Mouse (Mus musculus) yolk sac, embryonic 10.5 days (tissue): ENCODE data around the gene Adam19.
A peak's percentile ranks its signal among the peaks of the same experiment; 100 is the strongest.
"Not testable (repeated sequence)": the region's sequence is repeated elsewhere in the genome, so short reads cannot be mapped to it uniquely, and the experiment has no call there.

Experiments
- DNase-seq: peaks from one replicate; pipeline ENCODE4 v3.0.0-alpha.2; 2017; ENCODE audit warnings: low spot score

Adam19 gene

GRCm38 (mm10) chr11:46055896-46056769 lies at the start of gene Adam19:
Gene Adam19 (plus strand): TSS chr11:46055992.
- peak; percentile 84 for DNase-seq

GRCm38 (mm10) chr11:46016061-46016460 lies 39.7 kb upstream of the Adam19 start:
- peak; percentile 59 for DNase-seq

GRCm38 (mm10) chr11:46020246-46020645 lies 35.5 kb upstream of the Adam19 start:
- DNase-seq, result no peak

GRCm38 (mm10) chr11:46021850-46022249 lies 33.9 kb upstream of the Adam19 start:
- no peak for DNase-seq

- DNase-seq, result no peak
These were observed 32.8 kb upstream of the Adam19 start for GRCm38 (mm10) chr11:46022983-46023382.

DNA sequence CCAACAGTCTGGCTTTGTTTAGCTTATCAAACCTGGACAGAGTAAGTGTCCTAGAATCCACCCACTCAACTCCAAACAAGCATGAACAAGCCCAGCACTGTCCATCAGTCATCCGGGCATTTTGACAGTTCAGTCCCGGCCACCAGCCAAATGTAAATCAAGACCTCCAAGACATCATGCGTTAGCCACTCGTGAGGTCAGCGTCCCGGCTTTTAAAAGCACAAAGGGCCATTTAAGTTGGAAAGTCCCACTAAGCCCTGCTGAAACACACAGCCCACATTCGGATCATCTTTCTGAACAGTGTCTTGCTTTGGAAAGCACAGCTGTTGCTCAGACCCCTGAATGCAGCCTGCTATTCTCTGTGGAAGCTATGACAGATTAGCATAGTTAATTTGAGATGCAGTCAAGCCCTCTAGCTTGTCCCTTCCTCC lies 29.8 kb upstream of the Adam19 start:
- DNase-seq, result no peak

DNA sequence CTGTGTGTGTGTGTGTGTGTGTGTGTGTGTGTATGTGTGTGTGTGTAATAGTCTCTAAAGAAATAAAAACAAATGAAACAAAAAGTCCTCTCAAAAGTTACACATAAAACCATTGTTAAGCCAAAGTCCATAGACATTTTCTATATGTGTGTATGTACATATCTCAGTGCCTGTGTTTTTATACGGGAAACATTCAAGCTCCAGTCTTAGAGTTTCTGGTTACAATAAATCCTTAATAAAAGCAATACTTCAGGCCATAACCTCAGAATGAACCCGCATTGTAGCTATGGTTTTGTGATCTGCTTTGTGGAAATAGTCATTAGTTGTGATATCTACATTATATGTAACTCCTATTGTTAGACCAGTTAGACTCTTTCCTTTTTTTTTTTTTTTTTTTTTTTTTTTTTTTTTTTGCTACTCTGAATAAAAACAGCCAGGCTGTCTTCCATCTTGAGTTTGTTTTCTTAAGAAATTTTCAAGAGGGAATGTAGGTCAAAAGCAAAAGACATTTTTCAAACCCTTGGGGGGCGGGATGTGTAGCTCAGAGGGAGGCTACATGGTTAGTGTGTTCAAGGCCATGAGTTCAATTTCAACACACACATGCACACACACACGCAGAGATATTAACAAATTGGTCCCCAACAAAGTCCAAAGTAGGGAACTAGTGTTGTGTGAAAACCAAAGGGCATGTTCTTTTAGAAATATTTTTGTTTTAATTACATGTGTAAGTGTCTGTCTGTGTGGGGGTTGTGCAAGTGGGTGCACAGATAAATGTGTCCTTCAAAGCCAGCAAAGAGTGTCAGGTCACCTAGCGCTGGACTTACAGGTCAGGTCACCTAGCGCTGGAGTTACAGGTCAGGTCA lies 27.6 kb upstream of the Adam19 start:
- no peak for DNase-seq

- DNase-seq, result no peak
These were observed 26.3 kb upstream of the Adam19 start for GRCm38 (mm10) chr11:46029485-46029884.

DNA sequence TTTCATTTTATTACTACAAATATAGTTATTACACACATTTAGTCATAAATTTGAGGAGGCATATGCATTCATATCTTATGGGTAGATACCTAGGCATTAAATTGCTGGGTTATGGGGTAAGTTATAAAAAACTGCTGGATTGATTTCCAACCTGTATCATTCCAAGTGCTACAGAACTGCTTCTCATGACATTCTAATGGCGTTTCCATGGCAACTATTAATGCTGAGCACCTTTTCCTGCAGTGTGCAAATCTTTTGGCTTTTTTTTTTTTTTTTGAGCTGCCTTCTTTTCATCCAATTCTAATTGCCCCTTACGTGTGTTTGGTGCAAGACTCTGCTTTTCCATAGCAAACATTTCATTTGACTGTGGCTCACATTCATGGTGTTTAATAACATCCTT lies 25.8 kb upstream of the Adam19 start:
- DNase-seq, result no peak

GRCm38 (mm10) chr11:46031470-46031869 lies 24.3 kb upstream of the Adam19 start:
- DNase-seq, result no peak

DNA sequence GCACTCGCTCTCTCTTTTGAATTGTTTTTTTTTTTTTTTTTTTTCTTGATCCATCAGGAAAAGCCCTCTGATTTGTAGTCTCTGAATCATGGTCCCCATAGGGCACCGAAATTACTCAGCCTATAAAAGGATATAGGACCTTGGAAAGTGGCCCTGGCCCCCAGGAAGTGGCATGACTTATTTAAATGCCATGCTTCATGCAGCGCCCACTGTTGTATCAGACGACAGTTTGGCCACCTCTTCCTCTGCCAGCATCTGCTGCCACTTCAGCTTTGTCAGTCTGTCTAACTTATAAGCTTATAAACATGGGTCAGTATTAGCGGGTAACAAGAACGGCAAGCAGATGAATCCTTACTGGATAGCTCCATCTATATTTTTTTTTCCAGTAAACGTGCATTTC lies 22.8 kb upstream of the Adam19 start:
- no peak for DNase-seq

DNA sequence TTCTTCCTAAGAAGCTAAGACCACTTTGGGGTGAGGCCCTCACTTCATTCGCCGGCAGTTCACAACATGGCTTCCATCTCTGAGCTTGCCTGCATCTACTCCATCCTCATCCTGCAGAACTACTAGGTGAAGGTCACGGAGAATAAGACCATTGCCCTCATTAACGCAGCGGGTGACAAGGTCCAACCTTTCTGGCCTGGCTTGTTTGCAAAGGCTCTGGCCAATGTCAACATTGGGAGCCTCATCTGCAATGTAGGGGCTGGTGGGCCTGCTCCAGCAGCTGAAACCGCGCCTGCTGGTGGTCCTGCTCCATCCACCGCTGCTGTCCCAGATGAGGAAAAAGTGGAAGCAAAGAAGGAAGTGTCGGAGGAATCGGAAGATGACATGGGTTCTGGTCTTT lies 19.4 kb upstream of the Adam19 start:
- no peak for DNase-seq

DNA sequence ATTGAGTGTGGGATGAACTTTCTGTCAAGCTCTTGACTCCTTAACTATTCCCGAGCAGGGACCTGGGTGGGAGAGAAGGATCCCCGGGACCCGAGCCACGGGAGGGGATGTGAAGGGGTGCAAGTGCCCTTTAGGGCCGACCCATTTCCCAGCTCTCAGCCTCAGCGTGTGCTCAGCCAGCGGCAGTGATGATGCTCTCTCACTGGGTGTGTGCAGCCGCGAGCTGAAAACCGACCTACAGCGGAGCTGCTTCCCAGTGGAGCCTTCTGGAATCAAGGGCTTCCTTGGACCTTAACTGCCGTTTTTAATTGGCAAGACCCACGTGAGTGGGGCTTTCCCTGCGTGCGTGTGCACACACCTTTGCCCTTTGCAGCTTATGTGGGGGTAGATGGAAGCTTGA lies 16.9 kb upstream of the Adam19 start:
- no peak for DNase-seq

DNA sequence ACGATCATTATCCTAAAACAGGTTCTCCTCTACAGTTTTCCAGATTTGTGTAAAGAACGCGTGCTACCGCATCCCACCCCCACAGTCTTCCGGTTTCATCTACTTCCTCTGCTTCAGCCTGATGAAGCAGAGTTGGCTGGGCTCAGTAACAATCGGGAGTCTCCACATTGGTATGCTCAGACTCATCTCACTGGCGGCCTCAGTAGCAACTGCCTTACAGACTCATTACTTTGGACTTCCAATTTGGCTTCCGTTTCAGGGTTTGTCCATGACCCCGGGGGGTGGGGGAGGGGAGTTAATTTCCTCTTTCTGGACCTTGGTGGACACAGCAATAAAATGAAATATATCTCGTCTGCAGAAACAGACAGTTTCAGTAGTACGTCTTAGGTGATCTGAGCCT lies 16.5 kb upstream of the Adam19 start:
- no peak for DNase-seq

GRCm38 (mm10) chr11:46040841-46041556 lies 14.8 kb upstream of the Adam19 start:
- DNase-seq, result no peak

- DNase-seq, result no peak
These were observed 14.1 kb upstream of the Adam19 start for GRCm38 (mm10) chr11:46041607-46042267.

DNA sequence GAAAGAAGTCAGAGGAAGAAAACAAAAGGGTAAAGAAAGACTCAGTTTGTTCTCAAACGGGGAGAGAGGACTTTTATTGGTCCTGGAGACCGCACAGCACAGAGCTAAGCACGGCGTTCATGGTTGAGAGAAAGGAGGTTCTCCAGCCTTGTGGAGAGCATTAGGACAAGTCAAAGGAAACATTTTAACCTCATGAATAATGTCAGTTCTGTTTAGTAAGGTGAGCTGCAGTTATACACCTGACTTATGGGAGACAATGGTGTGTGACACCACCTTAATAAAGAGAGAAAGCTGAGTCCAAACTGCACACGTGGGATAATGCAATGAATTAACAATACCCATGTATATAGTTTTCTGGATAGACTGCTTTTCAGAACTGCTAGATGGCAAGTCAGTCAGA lies 11.0 kb upstream of the Adam19 start:
- DNase-seq, result no peak

DNA sequence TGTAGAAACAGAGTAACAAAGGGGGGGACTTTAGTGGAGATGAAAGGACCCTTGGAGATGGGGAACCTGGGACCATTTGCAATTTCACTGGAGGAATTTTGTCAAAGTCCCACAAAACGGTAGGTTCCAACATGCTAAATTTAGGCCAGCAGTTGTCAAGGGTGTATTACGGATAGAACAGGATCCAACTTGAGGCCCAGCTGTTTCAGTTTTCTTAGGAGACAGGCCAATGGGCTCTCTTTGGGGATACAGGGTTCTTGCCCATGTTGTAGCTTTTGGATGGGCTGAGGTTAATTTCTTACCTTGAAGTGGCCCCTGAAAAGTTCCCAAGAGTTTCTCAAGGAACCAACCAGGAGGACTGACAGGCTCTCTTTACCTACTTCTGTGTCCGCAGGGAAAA lies 8.5 kb upstream of the Adam19 start:
- no peak for DNase-seq

GRCm38 (mm10) chr11:46052105-46052659 lies 3.6 kb upstream of the Adam19 start, which contains the start of gene Gm12166:
Gene Gm12166 (minus strand): TSS chr11:46052321.
- DNase-seq, result not testable (repeated sequence)

DNA sequence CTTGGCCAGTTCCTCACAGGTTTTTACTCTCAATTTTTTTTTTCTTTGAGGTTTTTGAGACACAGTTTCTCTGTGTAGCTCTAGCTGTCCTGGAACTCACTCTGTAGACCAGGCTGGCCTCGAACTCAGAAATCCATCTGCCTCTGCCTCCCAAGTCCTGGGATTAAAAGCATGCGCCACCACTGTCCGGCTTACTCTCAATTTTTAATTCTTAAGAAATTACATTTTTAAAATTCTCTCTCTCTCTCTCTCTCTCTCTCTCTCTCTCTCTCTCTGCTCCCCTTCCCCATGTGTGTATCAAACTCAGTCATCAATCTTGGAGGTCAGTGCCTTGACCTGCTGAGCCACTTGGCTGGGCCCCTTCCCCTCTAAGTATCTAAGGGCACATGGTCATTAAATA lies 2.3 kb upstream of the Adam19 start:
- not testable (repeated sequence) for DNase-seq

- no peak for DNase-seq
These were observed 1.5 kb upstream of the Adam19 start for GRCm38 (mm10) chr11:46054311-46054710.
